Mouse (Mus musculus): ENCODE data around the gene Olfr750. TPM values are rescaled to one million over a fixed set of nuclear protein-coding genes. Genes with fewer than 3 reads are reported as not detected.

Olfr750 gene
- polyA plus RNA-seq (2015; fragmentation: Illumina TruSeq; extraction: RNeasy Lipid Tissue Mini Kit (QIAGEN cat#74804); ENCODE audit: insufficient read depth, low read depth, low replicate concordance), result not detected

DNA sequence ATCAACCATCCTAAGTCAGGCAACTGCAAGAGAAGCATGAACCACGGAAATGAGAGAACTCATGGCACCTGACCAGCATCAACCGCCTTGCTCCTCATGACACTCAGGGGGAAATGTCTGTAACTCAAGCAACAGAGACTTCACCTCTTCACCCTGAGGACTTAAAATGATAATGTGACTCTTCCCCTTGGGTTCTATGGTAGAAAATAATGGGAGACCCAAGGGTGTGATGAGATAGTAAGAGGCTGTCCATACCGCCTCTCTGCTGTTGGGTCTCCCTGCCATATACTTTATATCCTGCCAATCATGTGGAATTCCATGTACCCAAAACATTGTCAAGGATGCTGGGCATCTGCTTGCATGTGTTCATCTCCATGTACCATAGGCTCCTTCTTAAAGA lies at the start of gene Olfr750:
TSS of gene Olfr750 (minus strand) at position 101 of the 400 bp plus-strand sequence.

DNA sequence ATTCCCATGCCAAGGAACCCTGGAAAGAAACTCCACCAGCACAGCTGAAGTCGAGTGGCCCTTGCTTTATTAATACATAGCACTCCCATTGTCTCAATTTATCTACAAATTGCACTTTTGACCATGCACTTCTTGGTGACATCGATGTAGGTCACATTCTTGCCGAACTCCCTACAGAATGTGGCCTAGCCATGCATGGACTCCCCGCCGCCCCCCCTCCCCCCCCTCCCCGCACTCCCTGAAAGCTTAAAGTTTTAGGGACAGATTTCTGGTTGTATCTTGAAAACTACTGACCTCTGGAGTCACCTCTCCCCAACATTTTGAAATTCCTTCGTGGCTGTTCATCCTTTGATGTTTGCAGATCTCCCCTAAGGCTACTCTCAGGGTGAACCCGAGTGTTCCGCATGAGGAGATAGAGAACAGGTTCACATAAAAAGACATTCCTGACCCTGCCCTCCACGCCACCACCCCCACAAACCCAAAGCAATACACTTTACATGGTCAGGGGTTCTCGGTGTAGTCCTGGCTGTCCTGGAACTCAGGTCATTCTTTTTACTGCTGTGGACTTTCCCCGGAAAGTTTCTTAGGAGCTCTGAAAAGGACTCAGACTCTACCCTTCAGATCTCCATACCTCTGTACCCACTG lies 39.8 kb upstream of the Olfr750 start, which contains the start of gene Eddm3b:
TSS of gene Eddm3b (plus strand) at position 511 of the 645 bp plus-strand sequence.

DNA sequence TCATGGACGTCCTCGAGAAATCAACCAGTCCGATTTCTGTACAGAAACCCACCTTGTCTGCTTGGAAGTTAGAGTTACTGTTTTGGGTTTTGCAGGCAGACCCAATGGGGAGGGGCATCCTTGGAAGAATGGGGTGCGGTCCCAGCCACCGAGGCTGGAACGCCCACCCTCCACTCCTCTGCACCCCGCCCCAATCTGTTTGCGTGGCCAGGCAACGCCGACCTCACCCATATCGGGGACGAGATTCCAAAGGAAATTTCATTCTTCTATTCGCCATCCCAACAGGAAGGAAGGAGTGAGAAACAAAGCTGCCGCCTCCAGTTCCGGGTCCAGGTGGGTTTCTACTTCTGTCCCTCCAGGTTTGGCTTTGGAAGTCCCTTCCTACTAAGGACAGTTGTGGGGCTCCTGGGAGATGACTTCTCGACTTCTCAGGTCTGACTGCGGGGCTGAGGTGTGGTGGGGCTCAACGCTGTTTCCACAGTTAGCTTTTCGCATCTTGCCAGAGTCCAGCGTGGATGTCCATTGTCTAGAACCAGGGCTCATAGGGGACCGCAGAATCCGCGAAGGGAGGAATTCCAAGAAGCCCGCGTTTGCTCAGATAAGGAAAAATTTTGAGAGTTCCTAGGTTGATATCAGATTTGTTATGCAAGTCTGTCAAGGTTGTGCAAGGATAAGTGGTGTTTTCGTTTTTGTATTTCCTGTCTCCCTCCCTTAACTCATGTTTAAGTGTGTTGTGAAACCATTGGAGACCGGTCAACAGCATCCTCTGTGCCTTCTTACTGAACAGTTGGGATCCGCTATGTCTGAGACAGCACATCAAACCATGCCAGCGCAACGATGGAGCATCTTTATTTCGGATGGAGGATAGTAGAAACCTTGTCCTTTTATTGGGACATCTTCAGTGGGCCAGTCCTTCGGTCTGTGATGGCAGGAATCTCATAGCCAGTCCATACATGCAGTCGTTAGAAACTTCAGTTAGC lies 17.0 kb upstream of the Olfr750 start, which contains the start of the genes Rnase4 and Ang:
TSS of gene Rnase4 (plus strand) at position 157 of the 980 bp plus-strand sequence.
TSS of gene Ang (plus strand) at position 230 of the 980 bp plus-strand sequence.

DNA sequence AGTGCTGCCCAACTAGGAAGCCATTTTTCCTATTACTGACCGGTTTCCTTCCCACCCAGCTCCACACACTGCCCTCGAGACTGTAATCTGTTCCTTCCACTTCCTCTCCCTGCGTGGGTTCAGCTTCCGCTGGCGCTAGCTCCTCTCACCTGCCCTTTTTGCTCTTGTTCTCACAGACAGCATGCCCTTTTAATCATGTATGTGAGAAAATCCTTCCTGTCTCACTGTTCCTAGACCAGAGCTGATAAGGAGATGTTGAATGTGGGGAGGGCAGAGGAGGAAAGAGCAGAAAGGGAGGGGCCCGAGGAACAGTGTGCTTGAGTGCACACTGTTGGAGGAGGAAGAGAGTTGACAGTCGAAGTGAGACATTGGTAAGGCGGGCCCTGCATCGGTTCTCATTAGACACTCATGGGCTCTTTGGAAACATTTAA lies 16.8 kb downstream of the Olfr750 start, which contains the start of gene Rnase12:
TSS of gene Rnase12 (minus strand) at position 261 of the 431 bp plus-strand sequence.

DNA sequence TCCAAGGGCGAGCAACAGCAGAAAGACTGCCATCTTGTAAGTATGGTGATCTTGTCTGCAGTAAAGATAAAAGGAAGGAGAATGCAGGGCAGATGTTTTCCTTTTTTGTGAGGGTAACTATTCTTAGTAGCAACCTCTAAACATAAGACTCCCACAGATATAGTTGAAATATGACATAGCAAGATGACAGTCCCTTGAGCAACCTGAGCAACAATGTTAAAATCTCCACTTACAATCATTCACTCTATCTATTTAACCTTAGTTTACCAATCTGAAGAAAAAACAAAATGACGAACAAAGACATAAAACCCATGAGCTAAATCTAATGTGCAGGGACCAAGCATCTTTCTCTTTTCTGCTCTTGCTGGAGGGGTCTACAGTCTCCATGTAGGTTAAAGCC lies 24.2 kb downstream of the Olfr750 start, which contains the start of gene Rnase11:
TSS of gene Rnase11 (minus strand) at position 101 of the 400 bp plus-strand sequence.

DNA sequence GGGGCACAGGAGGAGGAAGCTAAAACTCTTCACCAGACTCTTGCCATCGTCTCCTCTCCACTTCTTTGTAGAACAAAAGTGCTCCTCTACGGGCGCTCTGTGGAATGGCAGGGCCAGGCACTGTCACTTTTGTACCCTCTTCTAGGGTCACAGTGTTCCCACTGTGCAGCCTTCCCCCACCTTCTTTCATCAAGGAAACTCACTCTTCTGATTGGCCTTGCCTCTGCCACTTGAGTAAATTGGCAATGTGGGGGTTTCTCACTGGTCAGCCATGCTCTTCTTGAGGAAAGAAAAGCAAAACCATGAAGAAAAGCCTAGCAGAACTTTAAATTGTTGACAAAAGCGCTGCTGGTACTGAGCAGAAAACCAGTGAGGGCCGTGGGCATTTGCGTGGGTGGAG lies 32.5 kb downstream of the Olfr750 start, which contains the start of gene Rnase9:
TSS of gene Rnase9 (minus strand) at position 101 of the 400 bp plus-strand sequence.

Other genes with a start within 250 kb of the Olfr750 start
- 8.0 TPM for gene Tep1, start 203.9 kb downstream of the Olfr750 start, polyA plus RNA-seq (2015; fragmentation: Illumina TruSeq; extraction: RNeasy Lipid Tissue Mini Kit (QIAGEN cat#74804); ENCODE audit: insufficient read depth, low read depth, low replicate concordance)
- 0.18 TPM for gene Klhl33, start 176.9 kb downstream of the Olfr750 start, polyA plus RNA-seq (2015; fragmentation: Illumina TruSeq; extraction: RNeasy Lipid Tissue Mini Kit (QIAGEN cat#74804); ENCODE audit: insufficient read depth, low read depth, low replicate concordance)
- gene Osgep, start 149.5 kb downstream of the Olfr750 start, polyA plus RNA-seq (2015; fragmentation: Illumina TruSeq; extraction: RNeasy Lipid Tissue Mini Kit (QIAGEN cat#74804); ENCODE audit: insufficient read depth, low read depth, low replicate concordance), result 13.7 TPM
- gene Apex1, start 149.5 kb downstream of the Olfr750 start, polyA plus RNA-seq (2015; fragmentation: Illumina TruSeq; extraction: RNeasy Lipid Tissue Mini Kit (QIAGEN cat#74804); ENCODE audit: insufficient read depth, low read depth, low replicate concordance), result 6.9 TPM
- gene Pip4p1, start 143.6 kb downstream of the Olfr750 start, polyA plus RNA-seq (2015; fragmentation: Illumina TruSeq; extraction: RNeasy Lipid Tissue Mini Kit (QIAGEN cat#74804); ENCODE audit: insufficient read depth, low read depth, low replicate concordance), result 14.0 TPM
- gene Pnp, start 143.4 kb downstream of the Olfr750 start, polyA plus RNA-seq (2015; fragmentation: Illumina TruSeq; extraction: RNeasy Lipid Tissue Mini Kit (QIAGEN cat#74804); ENCODE audit: insufficient read depth, low read depth, low replicate concordance), result 13.4 TPM
- 5.8 TPM for gene Gm49342, start 129.9 kb downstream of the Olfr750 start, polyA plus RNA-seq (2015; fragmentation: Illumina TruSeq; extraction: RNeasy Lipid Tissue Mini Kit (QIAGEN cat#74804); ENCODE audit: insufficient read depth, low read depth, low replicate concordance)
- gene Pnp2, start 118.4 kb downstream of the Olfr750 start, polyA plus RNA-seq (2015; fragmentation: Illumina TruSeq; extraction: RNeasy Lipid Tissue Mini Kit (QIAGEN cat#74804); ENCODE audit: insufficient read depth, low read depth, low replicate concordance), result 1.1 TPM
- not detected for gene Rnase10, start 66.7 kb downstream of the Olfr750 start, polyA plus RNA-seq (2015; fragmentation: Illumina TruSeq; extraction: RNeasy Lipid Tissue Mini Kit (QIAGEN cat#74804); ENCODE audit: insufficient read depth, low read depth, low replicate concordance)
- gene Rnase9, start 32.6 kb downstream of the Olfr750 start, polyA plus RNA-seq (2015; fragmentation: Illumina TruSeq; extraction: RNeasy Lipid Tissue Mini Kit (QIAGEN cat#74804); ENCODE audit: insufficient read depth, low read depth, low replicate concordance), result not detected
- not detected for gene Rnase11, start 24.3 kb downstream of the Olfr750 start, polyA plus RNA-seq (2015; fragmentation: Illumina TruSeq; extraction: RNeasy Lipid Tissue Mini Kit (QIAGEN cat#74804); ENCODE audit: insufficient read depth, low read depth, low replicate concordance)
- not detected for gene Rnase12, start 16.8 kb downstream of the Olfr750 start, polyA plus RNA-seq (2015; fragmentation: Illumina TruSeq; extraction: RNeasy Lipid Tissue Mini Kit (QIAGEN cat#74804); ENCODE audit: insufficient read depth, low read depth, low replicate concordance)
- gene Rnase4, start 16.6 kb upstream of the Olfr750 start, polyA plus RNA-seq (2015; fragmentation: Illumina TruSeq; extraction: RNeasy Lipid Tissue Mini Kit (QIAGEN cat#74804); ENCODE audit: insufficient read depth, low read depth, low replicate concordance), result 124 TPM
- gene Ang, start 16.7 kb upstream of the Olfr750 start, polyA plus RNA-seq (2015; fragmentation: Illumina TruSeq; extraction: RNeasy Lipid Tissue Mini Kit (QIAGEN cat#74804); ENCODE audit: insufficient read depth, low read depth, low replicate concordance), result 58.7 TPM
- not detected for gene Eddm3b, start 40.0 kb upstream of the Olfr750 start, polyA plus RNA-seq (2015; fragmentation: Illumina TruSeq; extraction: RNeasy Lipid Tissue Mini Kit (QIAGEN cat#74804); ENCODE audit: insufficient read depth, low read depth, low replicate concordance)
- gene Rnase6, start 49.5 kb upstream of the Olfr750 start, polyA plus RNA-seq (2015; fragmentation: Illumina TruSeq; extraction: RNeasy Lipid Tissue Mini Kit (QIAGEN cat#74804); ENCODE audit: insufficient read depth, low read depth, low replicate concordance), result not detected
- gene Rnase1, start 72.3 kb upstream of the Olfr750 start, polyA plus RNA-seq (2015; fragmentation: Illumina TruSeq; extraction: RNeasy Lipid Tissue Mini Kit (QIAGEN cat#74804); ENCODE audit: insufficient read depth, low read depth, low replicate concordance), result 15,145 TPM
- gene Rnase2b, start 87.8 kb upstream of the Olfr750 start, polyA plus RNA-seq (2015; fragmentation: Illumina TruSeq; extraction: RNeasy Lipid Tissue Mini Kit (QIAGEN cat#74804); ENCODE audit: insufficient read depth, low read depth, low replicate concordance), result not detected
- gene Ang2, start 124.7 kb upstream of the Olfr750 start, polyA plus RNA-seq (2015; fragmentation: Illumina TruSeq; extraction: RNeasy Lipid Tissue Mini Kit (QIAGEN cat#74804); ENCODE audit: insufficient read depth, low read depth, low replicate concordance), result not detected
- gene Ear14, start 129.0 kb upstream of the Olfr750 start, polyA plus RNA-seq (2015; fragmentation: Illumina TruSeq; extraction: RNeasy Lipid Tissue Mini Kit (QIAGEN cat#74804); ENCODE audit: insufficient read depth, low read depth, low replicate concordance), result not detected
- gene Rnase2a, start 181.7 kb upstream of the Olfr750 start, polyA plus RNA-seq (2015; fragmentation: Illumina TruSeq; extraction: RNeasy Lipid Tissue Mini Kit (QIAGEN cat#74804); ENCODE audit: insufficient read depth, low read depth, low replicate concordance), result not detected